Mouse (Mus musculus) bone marrow, adult 2 months (tissue): ENCODE results near the gene Irak3. TPM values are rescaled to one million over a fixed set of nuclear protein-coding genes. Genes with fewer than 3 reads are reported as not detected.
A peak's percentile ranks its signal among the peaks of the same experiment; 100 is the strongest.

ENCODE experiments used
- H3K27ac ChIP-seq: fragments of 200-500 bp; 2 replicates; pipeline ENCODE4 v1.5.1; 2012; ENCODE audit warnings: low read depth, mild to moderate bottlenecking, control low read depth, inconsistent platforms, low read length; ENCODE audit not compliant: control insufficient read depth, poor library complexity, insufficient read depth
- H3K4me1 ChIP-seq: fragments of 200-500 bp; 2 replicates; pipeline ENCODE4 v1.6.1; 2011; ENCODE audit warnings: low read length; ENCODE audit not compliant: control insufficient read depth, insufficient read depth
- H3K4me3 ChIP-seq: fragments of 200-500 bp; replicated peaks from 2 replicates; pipeline ENCODE3; 2011; ENCODE audit warnings: mild to moderate bottlenecking, low read depth, low read length, control low read depth; ENCODE audit not compliant: control insufficient read depth
- CTCF ChIP-seq: fragments of 200-500 bp; IDR thresholded peaks from 2 replicates; pipeline ENCODE4 v1.5.1; 2011; ENCODE audit warnings: low read length, control low read depth; ENCODE audit not compliant: control insufficient read depth, insufficient read depth
- POLR2A ChIP-seq: fragments of 200-500 bp; IDR thresholded peaks from 2 replicates; pipeline ENCODE4 v1.6.1; 2011; ENCODE audit warnings: low read depth, mild to moderate bottlenecking, control low read depth, low read length, borderline replicate concordance; ENCODE audit not compliant: control insufficient read depth
- WGBS: fragments of 180-500 bp; shearing (Covaris S2); methylation state at CpG from one replicate; pipeline ENCODE4 v1.1.7; 2018; 5-methylcytosine and 5-hydroxymethylcytosine counted together
- polyA plus RNA-seq: library from polyadenylated mRNA; stranded (reverse); fragments of >200 nt; gene quantifications from 2 replicates; pipeline ENCODE4 v1.2.4, GENCODE M21; 2011; ENCODE audit warnings: low replicate concordance; ENCODE audit not compliant: missing spikeins, insufficient read depth, insufficient read length

The Irak3 gene
- polyA plus RNA-seq, 1 experiment = 14.3 TPM

- Histone ChIP-seq H3K4me1 (peaks cover 7% of the 10 kb centered on the region), H3K27ac (peak overlapping the region; percentile 12; the same call in 1 of the 2 replicates), H3K4me3 (no peak overlapping the region)
- 6% methylated on average over 8 of the region's 8 CpGs for WGBS
- no peak for TF ChIP-seq CTCF
- TF ChIP-seq POLR2A = no peak
Observed at GRCm38 (mm10) chr10:120193255-120193654, 8.7 kb downstream of the Irak3 start.

- TF ChIP-seq CTCF = no peak
- no peak for TF ChIP-seq POLR2A
- 75% methylated on average over 4 of the region's 4 CpGs for whole genome bisulfite sequencing
- H3K27ac ChIP-seq = no peak overlapping the region
- no peak overlapping the region for H3K4me3 ChIP-seq
- peaks cover 4% of the 10 kb centered on the region for H3K4me1 ChIP-seq
Observed at GRCm38 (mm10) chr10:120192278-120192677, 9.7 kb downstream of the Irak3 start.

- Histone ChIP-seq H3K27ac (no peak overlapping the region), H3K4me3 (no peak overlapping the region), H3K4me1 (peaks cover 4% of the 10 kb centered on the region)
- TF ChIP-seq POLR2A = no peak
- no peak for TF ChIP-seq CTCF
- 38% methylated on average over 6 of the region's 6 CpGs for WGBS
Observed at GRCm38 (mm10) chr10:120191165-120191564, 10.8 kb downstream of the Irak3 start.

- peaks cover 4% of the 10 kb centered on the region for H3K4me1 ChIP-seq
- no peak for TF ChIP-seq CTCF
- no peak for TF ChIP-seq POLR2A
- 8% methylated on average over 6 of the region's 6 CpGs for WGBS
- no peak overlapping the region for H3K27ac ChIP-seq
- no peak overlapping the region for H3K4me3 ChIP-seq
Observed at GRCm38 (mm10) chr10:120189782-120190181, 12.1 kb downstream of the Irak3 start.

- no peak overlapping the region for H3K4me3 ChIP-seq
- TF ChIP-seq CTCF (no peak), POLR2A (no peak)
Observed at GRCm38 (mm10) chr10:120189276-120189675, 12.7 kb downstream of the Irak3 start.

GRCm38 (mm10) chr10:120188513-120188912 is 13.4 kb downstream of the Irak3 start:
- H3K4me1 ChIP-seq = peaks cover 3% of the 10 kb centered on the region; the same call in 1 of the 2 replicates
- H3K4me3 ChIP-seq = no peak overlapping the region
- no peak overlapping the region for H3K27ac ChIP-seq
- TF ChIP-seq CTCF (no peak), POLR2A (no peak)
- 47% methylated on average over 2 of the region's 2 CpGs for WGBS

More at GRCm38 (mm10) chr10:120189276-120189675, 12.7 kb downstream of the Irak3 start:
- 0 out of 2 replicates have a peak overlapping the region, but pooled peaks have one; percentile 3 for H3K27ac ChIP-seq
- H3K4me1 ChIP-seq = peaks cover 4% of the 10 kb centered on the region
- under 1% methylated on average over 11 of the region's 11 CpGs for WGBS

GRCm38 (mm10) chr10:120183342-120183741 is 18.6 kb downstream of the Irak3 start:
- Histone ChIP-seq H3K4me3 (no peak overlapping the region), H3K4me1 (no peaks in the 10 kb centered on the region; the same call in 1 of the 2 replicates), H3K27ac (no peak overlapping the region)
- WGBS = 9% methylated on average over 2 of the region's 2 CpGs
- no peak for TF ChIP-seq CTCF
- TF ChIP-seq POLR2A = no peak

GRCm38 (mm10) chr10:120182887-120183286 is 19.0 kb downstream of the Irak3 start:
- no peak overlapping the region for H3K27ac ChIP-seq
- WGBS = 74% methylated on average over 1 of the region's 1 CpGs
- no peak for TF ChIP-seq POLR2A
- TF ChIP-seq CTCF = no peak
- H3K4me1 ChIP-seq = no peaks in the 10 kb centered on the region; the same call in 1 of the 2 replicates
- H3K4me3 ChIP-seq = no peak overlapping the region
